Mouse (Mus musculus): ENCODE measurements around the gene Htra3.

The Htra3 gene

DNA sequence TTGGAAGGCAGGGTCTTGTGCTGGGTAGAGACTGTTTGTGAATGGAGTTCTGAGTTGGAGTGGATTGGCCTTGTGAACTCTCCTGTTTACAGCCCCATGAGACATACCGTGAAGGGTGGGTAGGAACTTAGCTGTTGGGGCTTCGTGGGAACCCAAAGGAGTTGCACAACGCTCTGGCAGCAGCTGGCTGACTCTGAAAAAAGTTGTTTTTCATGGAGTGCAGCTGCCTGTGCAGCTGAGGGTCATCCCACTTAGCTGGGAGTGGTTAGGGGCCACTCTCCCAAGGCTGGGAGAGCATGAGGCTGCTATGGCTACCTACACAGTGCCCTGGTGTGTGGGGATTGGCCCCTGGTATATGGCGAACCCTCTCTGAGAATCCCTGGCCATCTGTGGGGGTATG lies 32.0 kb downstream of the Htra3 start:
- no peak for DNase-seq

DNA sequence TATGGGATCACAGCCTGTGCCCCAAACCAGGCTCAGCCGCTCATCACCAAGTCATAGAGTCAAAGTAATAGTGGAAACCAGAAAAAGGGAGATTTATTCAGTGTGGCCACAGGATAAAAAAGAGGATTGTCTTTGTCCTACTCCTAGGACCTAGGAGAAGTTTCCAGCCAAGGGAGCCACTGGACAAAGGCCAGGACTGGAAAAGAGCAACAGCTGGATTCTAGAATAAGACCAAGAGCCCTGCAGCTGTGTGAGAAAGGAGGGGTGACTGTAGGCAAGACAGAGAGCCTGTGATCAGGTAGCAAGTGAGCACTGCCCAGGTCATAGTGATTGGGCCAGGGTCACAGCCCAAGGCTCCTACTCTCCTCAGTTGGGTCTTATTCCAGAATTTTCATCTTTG lies 32.7 kb downstream of the Htra3 start:
- no peak for DNase-seq

DNA sequence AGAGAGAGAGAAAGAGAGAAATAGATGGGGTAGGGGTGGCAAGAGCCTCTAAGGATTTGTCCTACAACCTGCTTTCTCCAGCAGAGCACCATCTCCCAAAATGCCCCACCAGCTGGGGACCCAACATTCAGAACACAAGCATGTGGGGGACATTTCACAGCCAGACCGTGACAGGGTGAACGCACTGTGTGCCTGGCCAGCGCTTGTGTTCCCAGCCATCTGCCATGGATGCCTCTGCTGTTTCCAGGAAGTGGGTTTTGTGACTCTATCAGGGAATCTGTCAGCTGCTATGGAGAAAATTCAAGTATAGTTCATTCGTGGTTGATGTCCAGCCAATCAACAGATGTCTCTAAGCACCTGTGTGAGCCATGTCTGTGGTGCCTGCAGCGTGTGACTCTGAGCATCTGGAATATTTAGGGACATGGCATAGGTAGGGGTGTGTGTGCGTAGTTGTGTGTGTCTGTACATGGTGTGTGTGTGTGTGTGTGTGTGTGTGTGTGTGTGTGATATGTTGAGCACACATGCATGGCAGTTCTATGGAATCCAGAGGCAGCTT lies 33.6 kb downstream of the Htra3 start:
- DNase-seq = no peak

DNA sequence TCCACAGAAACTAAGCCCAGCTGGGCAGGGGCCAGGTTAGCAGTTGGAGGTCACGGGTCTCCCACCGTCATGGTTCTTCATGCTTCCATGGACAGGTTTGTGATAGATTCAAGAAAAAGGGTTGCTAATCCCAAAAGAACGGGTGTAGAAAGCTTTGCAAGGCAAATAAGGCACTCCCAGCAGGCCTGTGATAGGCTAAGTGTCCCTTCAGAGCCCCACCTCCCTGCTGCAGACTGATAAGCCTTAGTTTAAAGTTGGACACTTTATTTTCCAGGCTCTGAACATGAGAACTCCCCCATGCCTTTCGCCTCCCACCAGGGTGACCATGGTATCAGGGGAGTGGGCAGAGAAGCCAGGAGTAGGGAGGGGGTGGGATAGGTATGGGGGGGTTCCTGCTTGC lies 35.5 kb downstream of the Htra3 start:
- DNase-seq = no peak

DNA sequence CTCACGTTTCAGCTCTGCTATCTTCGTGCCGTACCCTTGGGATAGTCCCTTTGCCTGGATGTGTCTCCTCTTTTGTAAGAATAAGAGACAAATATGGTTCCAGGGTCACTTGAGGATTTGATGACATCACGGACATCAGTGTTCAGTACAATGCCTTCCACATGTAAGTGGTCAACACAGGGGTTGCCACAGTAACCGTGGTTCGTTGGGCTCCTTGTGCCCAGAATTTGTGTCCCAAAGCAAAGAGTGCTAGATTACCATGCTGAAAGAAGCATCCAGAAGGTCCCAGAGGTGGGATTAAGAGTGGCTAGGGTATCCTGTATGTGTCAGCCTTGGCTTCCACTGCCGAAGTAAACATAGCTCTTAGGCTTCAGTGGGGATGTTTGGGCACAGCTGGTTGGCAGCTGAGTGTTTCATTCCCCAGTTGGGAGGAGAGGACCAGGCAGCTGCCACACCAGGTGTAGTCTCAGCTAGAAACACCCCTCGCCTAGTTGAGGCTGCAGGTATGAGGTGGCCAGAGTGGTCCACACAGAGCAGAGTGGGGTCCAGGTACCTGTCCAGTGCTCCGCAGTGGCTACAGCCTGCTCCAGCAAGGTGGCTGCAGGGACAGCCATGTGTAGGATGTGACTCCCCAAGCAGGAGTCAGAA lies 36.1 kb downstream of the Htra3 start:
- DNase-seq = no peak

DNA sequence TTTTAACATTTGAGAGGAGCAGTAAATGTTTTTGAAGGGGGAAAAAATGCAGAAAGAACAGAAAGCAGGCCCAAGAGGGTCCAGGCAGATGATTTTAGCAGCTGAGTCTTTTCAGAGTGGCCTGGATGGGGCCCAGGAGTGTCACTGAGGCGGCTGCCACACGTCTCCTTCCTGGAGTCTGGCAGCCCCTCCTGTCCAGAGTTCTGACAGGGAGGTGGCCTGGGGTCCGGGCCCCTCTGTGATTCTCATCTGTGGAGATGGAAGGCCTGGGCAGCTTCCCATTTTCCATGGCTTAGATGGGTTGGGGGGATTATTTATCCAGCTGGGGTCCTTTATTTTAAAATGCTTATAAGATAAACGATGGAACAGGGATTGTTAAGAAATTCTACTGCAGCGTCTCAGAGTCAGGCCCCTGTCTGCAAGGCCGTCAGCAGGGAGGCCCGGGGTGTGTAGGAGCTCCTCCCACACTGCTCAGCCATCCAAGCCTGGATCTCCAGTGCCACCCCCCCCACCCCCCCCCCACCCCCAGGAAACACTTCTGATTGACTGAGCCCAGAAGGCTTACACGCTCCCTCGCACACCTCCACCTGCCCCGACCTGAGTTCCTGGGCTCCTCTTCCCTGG lies 37.5 kb downstream of the Htra3 start:
- DNase-seq = no peak

DNA sequence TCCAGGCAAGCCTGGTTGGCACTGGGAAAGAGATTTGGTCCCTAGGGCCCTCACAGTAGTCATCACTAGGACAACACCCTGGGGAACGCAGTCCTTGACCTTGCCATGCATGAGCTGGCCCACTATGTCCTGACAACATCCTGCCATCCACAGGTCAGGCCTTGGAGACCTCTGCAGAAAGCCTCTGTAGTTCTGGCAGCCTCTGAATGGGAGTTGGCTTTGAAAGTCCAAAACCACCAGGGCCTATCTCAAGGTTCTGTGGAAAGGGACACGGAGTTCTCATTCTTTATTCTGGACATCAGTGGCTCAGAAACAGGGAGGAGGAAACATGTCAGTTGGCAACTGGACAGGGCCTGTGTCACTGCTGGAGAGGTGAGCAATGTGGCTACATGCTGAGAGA lies 43.6 kb downstream of the Htra3 start:
- DNase-seq = no peak

DNA sequence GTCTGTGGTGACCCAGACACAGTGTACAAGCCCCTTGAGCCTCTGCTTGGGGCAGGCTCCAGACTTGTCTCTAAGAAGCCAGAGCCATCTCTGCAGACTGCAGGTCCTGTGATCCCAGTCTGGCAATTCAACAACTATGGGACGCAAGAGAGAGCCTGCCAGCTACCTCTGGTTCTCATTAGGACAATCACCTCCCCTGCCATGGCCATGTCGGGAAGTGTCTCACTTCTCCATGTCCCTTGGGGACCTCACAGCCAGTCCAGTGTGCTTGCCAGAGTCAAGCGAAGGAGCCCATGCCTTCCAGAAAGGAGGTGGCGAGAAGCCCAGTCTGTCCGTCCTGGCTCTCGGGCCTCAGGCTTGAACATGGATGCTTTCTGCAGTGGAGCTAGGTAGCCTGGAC lies 46.7 kb downstream of the Htra3 start:
- DNase-seq = no peak

DNA sequence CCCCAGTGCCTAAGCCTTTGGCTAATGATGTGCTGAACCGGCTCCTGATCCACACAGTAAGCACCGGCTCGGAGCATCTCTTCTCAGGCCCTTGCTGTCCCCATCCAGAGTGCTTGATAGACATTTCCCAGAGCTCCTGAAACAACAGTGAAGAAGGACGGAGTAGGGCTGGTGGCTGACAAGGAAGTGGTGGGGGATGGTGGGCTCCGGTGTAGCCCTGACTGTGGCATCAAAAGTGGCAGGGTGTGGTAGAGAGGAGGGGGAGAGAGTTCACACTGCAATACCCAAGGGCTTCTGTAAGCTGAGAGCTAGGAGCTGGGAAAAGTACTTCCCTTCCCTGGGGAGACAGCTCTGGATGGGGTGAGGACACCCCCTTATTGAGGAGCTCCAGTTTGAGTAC lies 47.8 kb downstream of the Htra3 start:
- no peak for DNase-seq

DNA sequence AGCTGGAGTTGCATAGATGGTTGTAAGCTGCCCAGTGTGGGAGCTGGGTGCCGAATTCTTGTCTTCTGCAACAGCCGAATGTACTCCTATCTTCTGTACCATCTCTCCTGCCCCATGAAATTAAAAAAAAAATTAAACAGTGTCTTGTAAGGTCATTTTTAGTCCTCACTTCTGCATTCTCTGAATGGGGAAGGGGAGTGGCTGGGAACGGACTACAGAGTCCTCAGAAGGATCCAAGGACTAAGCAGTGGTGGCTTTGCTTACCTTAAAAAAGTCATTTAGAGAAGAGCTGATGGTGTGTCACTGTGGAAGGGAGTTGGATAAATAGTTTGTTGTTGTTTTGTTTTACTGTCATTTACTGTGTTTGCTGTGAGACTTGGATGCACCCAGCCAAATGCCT lies 48.4 kb downstream of the Htra3 start:
- DNase-seq = no peak

DNA sequence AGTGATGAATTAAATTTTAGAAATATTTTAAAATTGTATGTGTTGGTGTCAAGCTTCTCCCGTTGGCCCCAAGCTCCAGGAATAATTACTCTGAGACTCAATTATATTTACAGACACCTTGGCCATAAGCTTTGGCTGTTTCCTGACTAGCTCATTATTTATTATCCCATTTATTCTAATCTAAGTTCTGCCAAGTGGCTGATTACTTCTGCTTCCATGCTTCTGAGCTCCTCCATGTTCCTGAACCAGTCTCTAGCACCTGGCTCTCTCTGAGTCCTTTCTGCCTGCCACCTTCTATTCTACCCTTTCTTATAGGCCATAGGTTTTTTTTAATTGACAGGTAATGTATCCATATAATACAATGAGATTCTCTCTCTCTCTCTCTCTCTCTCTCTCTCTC lies 48.9 kb downstream of the Htra3 start:
- no peak for DNase-seq

DNA sequence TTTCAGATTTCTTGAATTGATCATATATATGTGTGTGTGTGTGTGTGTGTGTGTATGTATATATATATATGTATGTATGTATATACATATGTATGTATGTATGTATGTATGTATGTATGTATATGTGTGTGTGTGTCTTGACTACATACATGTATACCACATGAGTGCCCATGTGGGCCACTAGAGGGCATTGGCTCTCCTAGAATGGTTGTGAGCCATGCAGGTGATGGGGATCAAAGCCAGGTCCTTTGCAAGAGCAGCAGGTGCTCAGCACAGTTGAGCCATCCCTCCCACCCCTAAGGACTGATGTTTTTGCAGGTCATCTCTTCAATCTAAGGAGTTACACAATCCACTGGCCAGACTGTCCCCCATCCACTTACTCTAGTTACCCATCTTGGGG lies 50.2 kb downstream of the Htra3 start:
- DNase-seq = no peak

DNA sequence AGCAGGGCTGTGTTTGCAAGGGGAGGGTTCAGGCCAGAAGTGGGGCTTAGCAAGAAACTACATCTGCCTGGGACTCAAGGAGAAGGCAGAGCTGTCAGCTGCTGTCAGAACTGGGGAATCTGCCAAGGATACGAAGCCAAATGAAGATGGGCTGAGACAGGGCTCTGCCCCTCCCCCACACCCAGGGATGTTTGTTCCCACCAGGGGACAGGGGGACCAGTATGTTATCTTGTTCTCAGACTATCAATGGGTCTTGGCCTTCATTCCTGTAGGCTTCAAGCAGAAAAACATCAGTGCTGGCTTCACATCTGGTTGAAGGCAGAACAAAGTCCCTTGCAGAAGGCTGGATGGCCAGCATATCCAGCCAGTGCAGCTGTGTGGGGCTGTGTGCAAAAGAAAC lies 50.9 kb downstream of the Htra3 start:
- DNase-seq = no peak

DNA sequence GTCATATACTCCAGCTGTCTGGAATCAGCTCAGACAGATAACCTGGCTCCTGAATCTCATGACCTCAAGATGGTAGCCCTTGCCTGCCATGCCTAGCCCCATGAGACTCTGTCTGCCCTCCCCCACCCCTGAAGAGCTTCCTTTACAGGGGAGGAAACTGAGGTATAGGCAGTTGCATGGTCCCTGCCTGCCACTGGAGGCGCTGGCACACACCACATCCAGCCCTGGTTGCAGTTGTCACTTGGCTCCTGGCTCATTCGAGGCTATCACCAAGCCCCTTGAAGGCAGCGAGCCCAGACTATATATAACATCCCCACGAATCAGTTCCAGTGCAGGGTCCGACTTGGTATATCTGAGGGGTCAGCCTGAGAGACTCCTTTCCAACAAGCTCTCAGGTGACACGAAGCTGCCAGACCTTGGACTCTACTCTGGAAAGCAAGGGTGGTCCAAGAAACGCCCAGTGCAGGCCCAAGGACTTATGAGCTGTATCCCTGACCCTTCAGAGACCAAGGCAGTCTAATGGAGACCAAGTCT lies 52.2 kb downstream of the Htra3 start:
- no peak for DNase-seq

DNA sequence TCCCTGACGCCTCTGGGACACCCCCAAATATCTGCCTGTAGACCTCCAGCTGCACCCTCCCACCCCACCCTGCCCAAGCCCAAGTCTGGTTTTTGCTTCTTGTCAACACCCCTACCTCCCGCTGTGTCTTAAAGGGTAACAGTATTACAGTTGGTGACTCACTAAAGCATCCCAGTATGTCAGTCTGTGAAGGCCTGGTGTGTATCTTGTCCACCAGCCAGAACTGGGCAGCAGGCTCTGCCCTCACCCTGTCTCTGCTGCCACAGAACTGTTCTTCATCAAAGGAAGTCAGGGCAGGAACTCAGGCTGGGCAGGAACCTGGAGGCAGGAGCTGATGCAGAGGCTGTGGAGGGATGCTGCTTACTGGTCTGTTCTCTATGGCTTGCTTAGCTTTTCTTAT lies 53.2 kb downstream of the Htra3 start:
- DNase-seq = no peak

DNA sequence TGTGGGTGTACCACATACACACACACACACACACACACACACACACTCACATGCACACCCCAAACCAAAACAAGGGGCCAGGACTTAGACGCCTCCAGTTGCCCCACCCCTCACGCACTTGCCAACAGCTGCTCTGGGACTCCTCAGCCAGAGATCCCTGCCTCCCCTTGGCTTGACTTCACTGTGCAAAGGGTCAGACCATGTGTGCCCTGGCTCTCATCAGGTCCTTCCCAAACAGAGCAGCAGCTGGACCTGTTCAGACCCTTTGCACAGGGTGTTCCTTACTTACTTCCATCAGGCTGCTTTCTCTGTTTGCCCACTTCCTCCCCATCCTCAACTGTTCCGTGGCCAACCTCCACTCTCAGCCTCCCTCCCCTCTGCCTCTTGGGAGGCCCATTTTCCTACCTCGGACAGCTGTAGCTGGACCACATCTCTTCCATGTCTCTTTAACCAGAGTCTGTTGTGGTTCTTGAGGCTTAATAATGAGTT lies 54.8 kb downstream of the Htra3 start:
- DNase-seq = no peak

DNA sequence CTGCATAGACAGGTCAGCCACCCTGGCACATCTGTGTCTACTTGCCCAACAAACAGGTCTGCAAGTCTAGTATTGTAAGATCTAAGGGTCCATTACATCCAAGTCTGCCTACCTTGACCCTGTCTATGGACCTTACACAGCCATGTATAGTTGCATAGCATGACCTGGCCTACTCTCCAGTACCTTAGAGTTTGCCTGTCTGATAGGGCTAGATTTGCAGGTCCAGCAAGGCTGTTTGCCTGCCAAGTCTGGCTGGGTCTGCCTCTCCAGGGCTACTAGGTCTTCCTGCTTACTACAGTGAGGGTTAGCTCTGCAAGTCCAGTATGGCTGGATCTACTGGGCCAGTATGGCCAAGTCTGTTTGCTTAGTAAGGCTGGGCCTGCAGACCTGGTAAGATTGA lies 55.8 kb downstream of the Htra3 start:
- DNase-seq = no peak

DNA sequence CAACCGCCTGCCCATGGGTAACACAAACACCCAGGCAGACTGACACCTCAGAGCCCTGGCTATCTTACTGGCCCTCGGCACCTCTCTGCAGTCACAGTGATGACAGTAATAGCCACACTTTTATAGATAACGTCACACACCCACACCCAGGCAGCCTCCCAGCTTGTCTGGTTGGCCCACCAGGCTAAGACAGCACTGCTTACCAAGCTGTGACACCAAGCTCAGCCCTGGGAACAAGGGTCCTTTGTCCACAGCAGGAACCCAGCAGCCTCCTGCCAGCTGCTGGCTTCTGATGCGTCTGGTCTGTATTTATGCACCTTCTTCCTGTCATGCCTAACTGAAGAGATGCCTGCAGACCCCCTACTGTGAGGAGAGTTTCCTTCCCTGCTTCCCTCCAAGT lies 58.5 kb downstream of the Htra3 start:
- DNase-seq = peak; percentile 41

DNA sequence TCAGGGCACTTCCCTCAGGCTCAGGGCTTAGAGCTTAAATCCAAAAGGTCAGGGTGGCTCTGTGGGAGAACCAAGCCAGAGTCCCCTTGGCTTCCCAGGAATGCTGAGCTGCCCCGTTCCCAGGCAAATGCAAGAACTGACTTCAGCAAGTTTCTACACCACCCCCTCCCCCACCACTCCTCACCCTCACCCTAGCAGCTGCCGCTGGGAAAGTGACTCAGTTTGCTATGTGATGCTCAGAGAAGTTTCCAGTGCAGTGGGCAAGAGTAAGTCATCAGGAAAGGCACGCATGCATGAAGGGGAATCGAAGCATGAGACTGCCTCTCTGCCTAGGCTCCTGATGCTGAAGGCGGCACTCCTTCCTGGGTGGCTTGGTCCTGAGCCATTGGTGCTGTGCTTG lies 62.6 kb downstream of the Htra3 start:
- peak; percentile 25 for DNase-seq

DNA sequence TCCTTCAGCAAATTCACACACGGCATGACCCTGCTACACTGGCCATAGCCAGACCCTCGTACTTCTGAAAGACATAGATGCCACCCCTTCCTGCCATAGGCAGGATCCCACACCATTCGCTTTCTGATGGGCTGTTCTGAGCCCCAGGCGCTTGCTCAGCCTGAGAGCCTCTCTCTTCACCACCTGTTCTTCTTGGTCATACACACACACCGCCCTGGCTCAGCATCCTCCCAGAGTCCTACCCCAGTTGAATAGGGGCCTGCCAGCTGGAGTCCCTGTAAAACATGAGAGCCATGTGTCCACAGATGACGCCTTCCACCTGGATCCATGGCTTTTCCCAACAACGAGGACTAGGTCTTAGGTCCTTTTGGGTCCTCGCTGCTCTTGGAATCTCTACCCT lies 66.9 kb downstream of the Htra3 start:
- no peak for DNase-seq

DNA sequence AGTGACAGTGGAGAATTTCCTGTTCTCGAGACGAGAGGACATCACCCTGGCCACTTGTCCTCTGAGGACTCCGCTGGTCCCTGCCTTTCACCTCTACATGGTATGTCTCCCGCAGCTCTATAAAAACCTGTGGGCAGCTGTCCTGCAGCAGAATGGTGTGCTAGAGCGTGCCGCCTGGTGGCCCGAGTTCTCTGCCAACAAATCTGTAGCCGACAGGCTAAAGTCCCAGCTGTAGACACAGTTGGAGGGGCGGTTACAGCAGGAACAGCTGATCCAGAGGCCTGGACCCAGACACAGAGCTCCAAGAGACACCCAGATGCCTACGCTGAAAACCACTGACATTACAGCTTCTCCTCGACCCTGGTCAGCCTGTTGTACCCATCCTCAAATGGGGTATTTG lies 67.7 kb downstream of the Htra3 start:
- no peak for DNase-seq

DNA sequence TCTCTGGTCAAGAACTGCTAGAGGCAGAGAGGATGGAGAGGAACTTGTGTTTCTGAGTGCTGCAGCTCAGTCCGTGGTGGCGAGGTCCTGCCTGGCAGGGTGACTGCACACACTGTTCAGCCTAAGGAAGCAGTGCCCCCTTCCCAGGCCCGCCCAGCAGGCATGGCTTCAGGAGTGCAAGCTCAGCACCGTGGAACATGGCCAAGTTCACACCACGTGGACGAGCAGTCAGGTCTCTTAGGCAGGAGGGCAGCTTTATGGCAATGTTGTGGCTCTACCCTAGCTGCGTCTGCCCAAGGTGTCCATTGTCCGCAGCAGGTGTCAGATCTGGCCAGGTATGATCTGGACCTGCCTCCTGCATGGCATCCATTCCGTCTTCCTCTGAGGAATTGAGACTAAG lies 68.4 kb downstream of the Htra3 start:
- no peak for DNase-seq

DNA sequence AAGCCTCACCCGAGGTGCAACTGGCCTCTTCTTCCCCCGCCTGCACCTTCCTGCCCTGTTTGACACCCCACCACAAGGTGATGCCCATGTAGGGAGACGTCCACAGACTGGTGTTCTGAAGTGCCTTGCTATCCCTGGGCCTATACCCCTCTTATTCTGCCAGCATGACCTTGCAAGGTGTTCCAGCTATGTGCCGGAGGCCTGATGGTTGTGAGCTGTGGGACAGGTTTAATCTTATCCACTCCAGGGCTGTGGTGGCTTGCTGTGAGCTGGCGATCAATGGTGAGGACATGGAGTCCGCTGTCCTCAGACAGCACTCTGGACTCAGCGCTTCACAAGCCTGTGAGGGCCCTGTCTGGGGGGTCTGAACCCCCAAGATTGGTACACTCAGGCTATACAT lies 69.2 kb downstream of the Htra3 start:
- no peak for DNase-seq

DNA sequence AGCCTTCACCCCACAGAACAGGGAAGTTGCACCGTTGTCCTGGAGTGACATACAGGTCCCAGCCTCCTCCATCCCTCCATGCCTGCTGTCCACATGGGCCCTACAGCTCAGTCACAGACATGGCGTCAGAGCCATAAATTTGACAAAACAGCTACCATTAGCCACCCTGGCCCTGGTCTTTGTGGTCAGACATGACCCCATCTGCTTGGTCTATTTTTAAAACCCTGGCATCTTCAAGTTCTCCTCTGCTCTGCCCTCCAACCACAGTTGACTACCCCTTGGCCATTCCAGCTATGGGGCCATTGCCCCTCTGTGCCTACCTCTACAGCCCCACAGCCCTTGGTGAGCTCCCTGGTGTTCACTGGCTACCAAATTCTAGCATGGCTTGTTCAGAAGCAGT lies 69.6 kb downstream of the Htra3 start:
- no peak for DNase-seq

DNA sequence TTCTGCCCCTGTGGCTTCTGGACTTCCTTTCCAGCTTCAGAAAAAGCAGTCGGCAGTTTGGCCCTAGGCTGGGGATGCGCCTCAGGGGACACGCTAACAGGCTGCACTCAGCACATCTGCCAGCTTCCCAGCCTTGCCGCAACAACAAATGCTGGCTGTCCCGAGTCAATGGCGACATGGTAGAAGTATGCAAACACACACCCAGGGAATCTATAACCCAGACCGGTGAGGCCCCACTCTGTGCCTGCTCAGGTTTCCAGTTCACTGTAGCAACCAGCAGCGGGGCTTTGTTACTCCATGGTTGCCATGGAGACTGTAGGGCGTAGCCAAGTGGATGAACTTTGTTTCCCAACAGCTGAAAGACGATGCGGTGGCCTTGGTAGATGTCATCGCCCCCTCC lies 70.2 kb downstream of the Htra3 start:
- peak; percentile 88 for DNase-seq
